Mouse (Mus musculus): Measurements from ENCODE around the gene Lrrc4c. TPM values are rescaled to one million over a fixed set of nuclear protein-coding genes. Genes with fewer than 3 reads are reported as not detected.

Gene Lrrc4c
- total RNA-seq, 2 experiments from 2014 or later, result 88.7 to 91.0 TPM

- intact Hi-C loops (cut with DNase I), result no loop called here
- DNase-seq, result no peak
Measured at GRCm38 (mm10) chr2:97568954-97569353, 1251.0 kb downstream of the Lrrc4c start.

DNA sequence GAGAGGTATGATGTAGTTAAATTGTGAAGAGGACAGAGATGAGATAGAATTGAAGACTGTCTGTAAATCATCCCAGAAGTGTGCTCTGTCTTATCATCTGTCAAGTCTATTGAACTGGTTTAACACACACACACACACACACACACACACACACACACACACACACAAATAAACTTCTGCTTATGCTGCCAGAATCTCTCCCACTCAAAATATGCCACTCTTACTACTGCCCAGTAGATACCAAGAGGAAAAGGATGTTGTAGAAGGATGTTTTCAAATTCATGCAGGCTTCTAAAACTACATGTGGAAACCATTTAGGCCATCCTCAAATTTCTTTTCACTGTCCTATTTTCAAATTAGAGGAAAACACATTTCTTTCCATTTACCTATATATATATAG lies 1257.0 kb downstream of the Lrrc4c start:
- intact Hi-C loops (cut with DNase I), result no loop called here
- no peak for DNase-seq

DNA sequence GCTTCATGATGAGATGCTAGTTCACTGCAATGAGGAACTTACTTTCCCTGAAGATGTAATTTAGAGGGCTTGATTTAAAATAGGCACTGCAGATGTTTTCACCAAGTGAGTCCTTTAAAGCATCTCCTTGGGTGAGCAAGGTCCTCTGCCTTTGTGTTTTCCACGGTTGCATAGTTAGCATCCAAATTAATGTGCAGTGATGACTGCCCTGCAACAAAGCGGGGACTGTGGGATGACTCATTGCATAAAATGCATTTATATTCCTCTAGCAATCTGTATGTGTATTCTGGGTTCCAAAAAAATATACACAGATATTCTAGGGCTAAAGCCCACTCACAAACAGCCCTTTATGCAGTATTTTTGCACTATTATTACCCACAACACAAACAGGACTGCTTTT lies 1263.2 kb downstream of the Lrrc4c start:
- intact Hi-C loops (cut with DNase I), result no loop called here
- DNase-seq, result no peak

DNA sequence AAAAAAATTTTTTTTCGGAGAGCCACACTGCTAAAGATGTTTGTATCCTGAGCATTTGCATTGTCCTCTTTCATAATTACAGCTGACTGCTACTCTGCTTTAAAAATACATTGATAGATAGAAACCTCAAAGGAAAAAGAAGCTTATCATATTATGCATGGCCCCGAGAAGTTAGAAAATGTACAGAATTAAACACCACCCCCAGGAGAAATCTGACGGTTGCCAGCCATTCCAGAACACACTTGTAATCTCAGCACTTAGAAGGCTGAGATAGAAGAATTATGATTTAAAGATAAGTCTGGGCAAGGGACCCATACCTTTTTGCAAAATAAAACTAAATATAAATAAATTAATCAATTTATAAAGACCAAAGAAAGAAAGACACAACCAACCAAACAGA lies 1268.4 kb downstream of the Lrrc4c start:
- DNase-seq, result no peak
- intact Hi-C loops (cut with DNase I), result no loop called here

DNA sequence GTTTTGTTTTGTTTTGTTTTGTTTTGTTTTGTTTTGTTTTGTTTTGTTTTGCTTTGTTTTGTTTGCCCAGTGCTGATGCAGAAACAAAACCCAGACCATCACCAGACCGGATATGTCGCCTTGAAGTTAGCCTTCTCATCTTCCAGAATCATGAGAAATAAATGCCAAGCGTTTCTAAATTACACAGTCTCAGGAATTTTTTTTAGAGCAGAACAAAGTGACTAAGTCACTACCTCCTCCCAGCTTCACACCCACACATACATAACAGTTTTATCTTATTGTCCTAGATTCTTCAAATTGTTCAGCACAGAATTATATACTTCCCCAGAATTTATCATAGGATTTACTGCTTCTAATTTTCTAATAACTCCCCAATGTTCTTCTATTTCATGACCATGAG lies 1272.6 kb downstream of the Lrrc4c start:
- intact Hi-C loops (cut with DNase I), result no loop called here
- DNase-seq, result no peak

DNA sequence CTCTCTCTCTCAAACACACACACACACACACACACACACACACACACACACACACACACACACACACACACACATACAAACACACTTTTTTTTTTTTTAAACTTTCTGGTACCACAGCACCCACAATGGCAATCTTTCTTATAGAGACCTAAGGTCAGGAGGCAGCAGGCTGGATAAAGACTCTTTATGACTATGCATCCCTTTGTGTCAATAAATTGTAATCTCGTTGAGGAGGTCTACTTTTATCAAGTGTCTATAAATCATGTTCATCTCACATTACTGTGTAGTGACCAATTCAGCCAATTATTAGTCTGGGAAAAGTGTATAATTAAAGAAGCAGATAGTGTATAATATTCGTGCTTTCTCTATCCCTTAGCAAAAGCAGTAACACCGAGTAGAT lies 1286.2 kb downstream of the Lrrc4c start:
- intact Hi-C loops (cut with DNase I), result no loop called here
- no peak for DNase-seq

- intact Hi-C loops (cut with DNase I), result no loop called here
- no peak for DNase-seq
Measured at GRCm38 (mm10) chr2:97604688-97605215, 1286.8 kb downstream of the Lrrc4c start.

- DNase-seq, result no peak
- intact Hi-C loops (cut with DNase I), result no loop called here
Measured at GRCm38 (mm10) chr2:97609436-97609835, 1291.5 kb downstream of the Lrrc4c start.

DNA sequence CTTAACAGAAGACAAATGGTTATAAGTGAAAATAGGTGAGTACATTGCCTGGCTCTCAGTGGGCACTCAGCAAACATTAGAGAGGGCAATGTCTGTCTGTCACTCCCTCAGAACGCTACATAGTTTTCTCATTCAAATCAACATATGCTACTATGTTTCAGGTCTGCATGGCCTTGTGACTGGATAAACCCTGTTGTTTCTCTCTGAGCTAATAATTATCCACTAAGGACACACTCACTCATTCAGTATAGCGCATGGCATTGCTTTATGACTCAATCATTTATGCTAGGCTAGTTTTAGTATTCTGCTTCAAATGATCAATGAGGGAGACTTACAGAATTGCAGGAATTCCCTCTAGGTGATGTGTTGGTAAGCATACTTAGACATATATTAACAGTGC lies 1292.6 kb downstream of the Lrrc4c start:
- intact Hi-C loops (cut with DNase I), result no loop called here

DNA sequence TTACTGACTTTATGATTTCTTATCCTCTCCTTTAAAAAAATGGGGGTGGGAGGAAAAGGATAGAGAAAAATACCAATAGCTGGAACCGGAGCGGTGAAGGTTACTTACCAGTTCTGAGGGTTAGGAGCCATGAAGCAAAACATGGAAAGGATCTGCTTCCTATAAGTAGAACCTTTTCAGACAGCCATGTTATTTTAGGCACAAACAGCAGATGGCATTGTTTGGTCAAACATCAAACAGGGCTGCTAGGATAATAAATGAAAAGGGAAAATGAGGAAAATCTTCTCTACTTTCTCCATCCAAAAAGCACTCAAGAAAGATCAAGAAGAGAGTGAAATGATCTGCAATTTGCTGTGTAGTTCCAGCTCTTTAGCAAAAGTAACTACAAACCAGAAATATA lies 1296.8 kb downstream of the Lrrc4c start:
- DNase-seq, result no peak
- intact Hi-C loops (cut with DNase I), result no loop called here

More for the DNA sequence above, 1292.6 kb downstream of the Lrrc4c start:
- no peak for DNase-seq

- intact Hi-C loops (cut with DNase I), result no loop called here
Measured at GRCm38 (mm10) chr2:97618589-97618988, 1300.6 kb downstream of the Lrrc4c start.

GRCm38 (mm10) chr2:97639941-97640340 lies 1322.0 kb downstream of the Lrrc4c start:
- DNase-seq, result no peak
- intact Hi-C loops (cut with DNase I), result no loop called here

More at GRCm38 (mm10) chr2:97618589-97618988, 1300.6 kb downstream of the Lrrc4c start:
- no peak for DNase-seq

- intact Hi-C loops (cut with DNase I), result no loop called here
Measured at GRCm38 (mm10) chr2:97641661-97642060, 1323.7 kb downstream of the Lrrc4c start.

DNA sequence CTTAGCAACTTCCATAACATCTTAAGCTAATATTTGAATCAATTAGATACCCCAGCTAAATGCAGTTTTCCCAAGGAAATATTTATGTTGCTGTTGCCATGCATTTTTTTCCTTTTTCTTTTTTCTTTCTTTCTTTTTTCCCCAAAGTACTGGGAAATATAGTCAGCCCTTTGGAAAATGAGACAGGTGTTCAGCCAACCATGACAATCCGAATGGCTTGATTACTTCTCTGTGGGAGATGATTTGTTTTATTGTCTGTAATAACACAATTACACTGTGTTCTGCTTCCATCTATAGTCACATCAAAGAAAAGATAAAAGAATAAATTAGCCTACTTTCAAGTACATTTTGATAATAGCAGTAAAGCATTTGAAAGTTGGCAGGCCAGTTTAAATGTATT lies 1334.7 kb downstream of the Lrrc4c start:
- DNase-seq, result no peak
- intact Hi-C loops (cut with DNase I), result no loop called here

More at GRCm38 (mm10) chr2:97641661-97642060, 1323.7 kb downstream of the Lrrc4c start:
- DNase-seq, result no peak

Small RNAs within 50 kb of the gene (microRNA-seq; reads per million reads assigned to microRNA genes)
- gene Gm44320, result not detected
